Mouse (Mus musculus): ENCODE measurements around the gene Pkdrej. TPM values are rescaled to one million over a fixed set of nuclear protein-coding genes. Genes with fewer than 3 reads are reported as not detected.

The Pkdrej gene
- polyA plus RNA-seq (2012; fragmentation: generic; extraction: Trizol): not detected

GRCm38 (mm10) chr15:85821203-85822010 lies at the start of gene Pkdrej:
TSS of gene Pkdrej (minus strand) at chr15:85821734.

GRCm38 (mm10) chr15:85859490-85860031 lies 38.0 kb upstream of the Pkdrej start, which contains the start of gene Gtse1:
TSS of gene Gtse1 (plus strand) at chr15:85859745.

GRCm38 (mm10) chr15:85831954-85832590 lies 10.5 kb upstream of the Pkdrej start, which contains the start of gene Ttc38:
TSS of gene Ttc38 (plus strand) at chr15:85832306.

GRCm38 (mm10) chr15:85811535-85812277 lies 9.8 kb downstream of the Pkdrej start, which contains the start of gene Cdpf1:
TSS of gene Cdpf1 (minus strand) at chr15:85811697.

Other genes with a start within 250 kb of the Pkdrej start
- gene Wnt7b, start 239.3 kb downstream of the Pkdrej start, polyA plus RNA-seq (2012; fragmentation: generic; extraction: Trizol): under 1 TPM; 0.02 to 0.17 TPM
- gene Ppara, start 86.8 kb downstream of the Pkdrej start, polyA plus RNA-seq (2012; fragmentation: generic; extraction: Trizol): under 1 TPM in 1 of 2 experiments, not detected in 1; 0.04 TPM
- gene Cdpf1, start 10.0 kb downstream of the Pkdrej start, polyA plus RNA-seq (2012; fragmentation: generic; extraction: Trizol): 10 to 100 TPM; 13.8 to 19.0 TPM
- under 1 TPM; 0.04 to 0.13 TPM for gene Ttc38, start 10.6 kb upstream of the Pkdrej start, polyA plus RNA-seq (2012; fragmentation: generic; extraction: Trizol)
- gene Gtse1, start 38.0 kb upstream of the Pkdrej start, polyA plus RNA-seq (2012; fragmentation: generic; extraction: Trizol): 10 to 100 TPM; 26.3 to 33.7 TPM
- gene Trmu, start 57.6 kb upstream of the Pkdrej start, polyA plus RNA-seq (2012; fragmentation: generic; extraction: Trizol): 10 to 100 TPM in 1 of 2 experiments, 1 to 10 TPM in 1; 5.7 to 22.6 TPM
- gene Celsr1, start 212.0 kb upstream of the Pkdrej start, polyA plus RNA-seq (2012; fragmentation: generic; extraction: Trizol): under 1 TPM in 1 of 2 experiments, not detected in 1; under 0.01 TPM
- 10 to 100 TPM in 1 of 2 experiments, 1 to 10 TPM in 1; 5.7 to 22.1 TPM for gene Gramd4, start 236.0 kb upstream of the Pkdrej start, polyA plus RNA-seq (2012; fragmentation: generic; extraction: Trizol)

Measured in C3H10T1/2 (cell line).